Mouse (Mus musculus): ENCODE measurements around the gene Son. TPM values are rescaled to one million over a fixed set of nuclear protein-coding genes. Genes with fewer than 3 reads are reported as not detected.

The Son gene
- total RNA-seq, 2 experiments from 2014 or later = 224 to 256 TPM

DNA sequence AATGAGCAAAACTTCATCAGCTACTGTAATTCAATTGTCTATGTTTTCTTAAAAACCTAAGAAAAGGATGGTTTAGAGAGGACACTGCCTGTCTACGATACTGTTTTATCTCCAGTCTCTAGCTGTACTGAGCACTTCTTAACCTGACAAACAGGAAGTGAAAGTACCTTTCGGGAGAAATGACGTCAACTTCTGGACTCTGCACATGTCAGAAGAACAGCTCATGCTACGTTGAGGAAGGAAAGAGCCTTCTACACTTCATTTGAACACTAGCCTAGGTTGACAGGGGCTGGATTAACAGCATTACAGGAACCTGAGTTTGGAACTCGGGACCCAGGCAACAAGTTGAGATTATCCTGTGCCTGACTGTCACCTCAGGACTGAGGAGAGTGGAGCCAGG, 38.2 kb downstream of the Son start:
- DNase-seq (ENCODE audit: low spot score in 2 of 2) = no peak

DNA sequence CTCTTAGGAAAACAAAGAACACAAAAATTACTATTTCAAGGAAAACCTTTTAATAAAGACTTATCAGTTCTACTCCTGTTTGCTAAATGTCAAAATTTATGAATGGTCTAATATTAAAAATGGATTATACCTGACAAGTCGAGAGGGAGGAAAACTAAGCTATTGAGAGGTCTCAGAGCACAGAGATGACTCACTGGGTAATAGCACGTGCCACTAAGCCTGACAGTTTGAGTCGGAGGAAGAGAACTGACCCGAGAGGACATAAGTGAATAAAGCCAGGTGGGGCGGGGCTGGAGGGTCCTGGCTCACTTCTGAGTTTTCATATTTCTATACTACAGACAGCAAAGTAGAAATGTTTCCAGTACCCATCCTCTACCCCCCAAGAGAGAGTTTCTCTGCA, 39.1 kb downstream of the Son start:
- DNase-seq (ENCODE audit: low spot score in 2 of 2) = no peak

DNA sequence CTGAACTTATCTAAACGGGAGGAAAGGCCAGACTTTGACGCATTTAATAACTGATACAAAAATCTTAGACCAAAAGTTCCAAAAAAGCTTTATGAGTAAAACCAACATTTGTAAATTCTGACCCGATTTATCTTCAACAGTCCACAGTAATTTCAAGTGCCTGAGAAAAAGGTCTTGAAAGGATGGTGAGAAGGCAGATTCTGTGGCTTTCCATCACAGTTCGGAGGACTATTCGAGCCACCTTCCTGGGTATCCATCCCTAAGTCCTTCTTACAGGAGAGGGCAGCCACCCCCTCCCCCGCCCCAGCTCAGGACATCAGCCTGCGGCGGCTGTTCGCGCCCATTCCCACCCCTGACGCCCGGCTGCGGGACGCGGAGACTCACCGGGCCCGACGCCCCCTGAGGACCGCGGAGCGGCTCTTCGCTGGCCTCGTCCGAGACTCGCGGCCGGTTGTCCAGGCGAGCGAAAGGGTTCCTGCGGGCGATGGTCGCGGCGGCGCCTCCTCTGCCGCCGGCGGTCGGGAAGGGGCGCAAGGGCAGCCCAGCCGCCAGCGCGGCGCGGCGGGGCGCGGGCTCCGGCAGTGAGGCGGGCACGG, 40.8 kb downstream of the Son start:
- no peak for DNase-seq (ENCODE audit: low spot score in 2 of 2)

DNA sequence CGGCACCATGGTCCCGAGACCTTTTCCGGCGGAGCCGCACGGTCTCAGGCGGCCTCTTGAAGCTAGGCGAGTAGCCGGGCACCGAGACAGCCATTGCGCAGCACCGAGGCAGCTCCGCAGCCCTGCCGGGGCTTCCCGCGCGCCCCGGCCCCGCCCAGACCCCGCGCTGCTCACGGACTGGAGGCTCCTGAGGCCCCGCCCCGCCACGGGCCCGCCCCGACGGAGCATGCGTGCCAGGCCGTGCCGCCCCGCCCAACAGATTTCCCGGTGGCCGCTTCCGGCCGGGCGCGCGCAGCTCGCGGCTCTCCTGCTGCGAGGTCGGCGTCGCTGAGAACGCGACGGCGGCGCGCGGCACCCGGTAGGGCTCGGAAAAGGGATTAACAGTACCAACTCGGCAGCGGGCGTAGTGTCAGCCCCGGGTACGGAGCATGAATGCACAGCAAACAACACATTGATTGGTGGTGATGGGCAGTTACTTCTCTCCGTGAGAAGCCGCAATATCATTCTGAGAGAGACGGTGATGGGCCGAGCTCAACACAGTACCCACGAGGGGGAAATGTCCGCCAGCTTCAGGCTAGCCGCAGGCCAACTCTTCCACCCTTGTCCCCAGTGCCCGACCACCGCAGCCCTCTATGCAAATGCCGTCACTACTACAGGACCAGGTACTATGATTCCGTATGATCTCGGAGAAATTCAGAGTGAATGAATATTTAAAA, 41.5 kb downstream of the Son start, which contains the start of gene Donson:
Gene Donson, minus strand, starts transcription at position 152 of the 716 bp plus-strand sequence.
- DNase-seq (ENCODE audit: low spot score in 2 of 2) = peak; percentile 85 to 93

DNA sequence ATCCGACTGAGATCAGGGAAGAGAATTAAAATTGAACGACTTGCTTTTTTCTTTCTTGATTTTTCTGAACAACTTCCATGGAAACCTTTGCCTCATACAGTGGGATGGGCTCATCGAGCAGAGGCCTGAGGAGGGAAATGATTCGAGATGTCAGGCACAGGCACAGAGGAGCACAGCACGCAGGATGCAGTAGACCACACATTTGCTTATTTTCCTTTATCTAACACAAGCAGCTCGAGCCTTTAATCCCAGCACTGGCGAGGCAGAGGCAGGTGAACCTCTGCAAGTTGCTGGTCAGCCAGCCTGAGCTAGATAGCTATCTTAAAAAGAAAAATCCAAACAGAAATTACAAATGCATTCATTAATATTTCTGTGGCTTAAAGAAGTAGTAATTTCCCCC, 42.5 kb downstream of the Son start:
- DNase-seq (ENCODE audit: low spot score in 2 of 2) = no peak

DNA sequence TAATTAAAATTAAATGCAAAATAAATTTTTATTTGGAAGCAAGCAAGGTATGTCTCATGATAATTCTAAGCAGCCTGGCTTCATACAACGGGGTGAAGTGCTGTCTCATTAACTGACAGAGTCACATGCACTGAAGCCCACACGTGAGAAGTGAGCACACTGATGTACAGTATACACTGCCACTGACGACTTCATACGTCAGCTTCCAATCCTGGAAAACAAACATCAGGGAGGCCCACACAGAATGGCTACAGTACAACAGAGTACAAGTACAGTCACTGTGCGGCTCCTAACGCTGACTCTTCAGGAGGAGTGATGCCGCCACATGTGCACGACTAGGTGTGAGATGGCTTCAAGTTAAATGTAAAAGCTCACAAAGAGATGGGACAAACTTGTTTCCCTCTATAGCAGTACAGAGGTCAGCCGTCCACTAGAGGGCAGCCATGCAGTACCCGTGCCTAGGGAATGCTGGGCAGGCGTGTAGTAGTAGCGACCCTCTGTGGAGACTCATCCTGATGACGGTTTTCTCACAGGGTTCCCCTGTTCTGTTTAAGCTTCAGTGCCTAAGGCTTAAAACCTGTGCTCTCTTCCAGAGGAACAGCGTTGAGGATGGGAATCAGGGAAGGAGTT, 47.3 kb downstream of the Son start:
- peak; percentile 64 to 75 for DNase-seq (ENCODE audit: low spot score in 2 of 2)

DNA sequence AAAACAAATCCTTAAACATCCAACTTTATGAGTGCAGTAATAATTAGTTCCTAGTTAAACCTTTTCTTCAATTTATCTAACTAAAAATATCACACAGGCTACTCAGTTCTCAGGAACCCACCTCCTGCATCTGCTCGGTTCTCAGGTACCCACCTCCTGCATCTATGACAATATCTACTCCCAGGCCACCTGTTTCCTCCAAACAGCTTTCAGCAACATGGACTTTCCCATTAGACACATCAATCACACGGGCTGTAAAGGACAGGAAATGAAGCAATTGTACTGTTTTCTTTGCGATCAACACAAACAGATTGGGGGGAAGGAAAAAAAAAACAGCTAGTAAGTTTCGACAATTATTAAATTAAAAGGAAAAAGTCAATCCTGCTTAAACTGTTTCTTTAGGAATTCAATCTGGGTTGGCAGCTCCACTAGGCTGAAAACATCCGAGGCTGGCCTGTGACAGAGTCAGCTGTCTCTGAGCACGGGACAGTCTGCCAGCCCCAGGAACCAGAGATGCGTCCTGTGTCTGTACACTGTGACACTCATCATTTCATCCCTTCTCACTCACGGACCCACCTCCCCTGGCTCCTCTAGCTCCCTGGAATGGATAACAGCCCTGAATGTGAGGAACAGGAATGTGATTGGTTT, 47.9 kb downstream of the Son start:
- no peak for DNase-seq (ENCODE audit: low spot score in 2 of 2)

DNA sequence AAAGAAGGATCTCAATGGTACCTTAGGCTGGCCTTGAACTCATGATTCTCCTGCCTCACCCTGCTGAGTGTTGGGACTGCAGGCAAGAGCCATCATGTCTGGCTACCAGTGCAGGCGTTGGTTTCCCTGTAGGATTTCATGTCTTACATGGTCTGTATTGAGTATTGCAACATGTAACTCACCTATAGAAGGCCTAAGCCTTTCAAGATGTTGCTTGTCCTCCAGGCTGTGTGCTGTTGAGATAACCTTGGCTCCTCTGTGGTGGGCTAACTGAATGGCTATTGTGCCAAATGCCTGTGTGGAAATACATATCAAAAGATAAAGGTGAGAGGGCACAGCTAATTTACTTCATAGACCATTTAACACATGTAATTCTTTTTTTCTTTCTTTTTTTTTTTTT, 51.7 kb downstream of the Son start:
- DNase-seq (ENCODE audit: low spot score in 2 of 2) = no peak

DNA sequence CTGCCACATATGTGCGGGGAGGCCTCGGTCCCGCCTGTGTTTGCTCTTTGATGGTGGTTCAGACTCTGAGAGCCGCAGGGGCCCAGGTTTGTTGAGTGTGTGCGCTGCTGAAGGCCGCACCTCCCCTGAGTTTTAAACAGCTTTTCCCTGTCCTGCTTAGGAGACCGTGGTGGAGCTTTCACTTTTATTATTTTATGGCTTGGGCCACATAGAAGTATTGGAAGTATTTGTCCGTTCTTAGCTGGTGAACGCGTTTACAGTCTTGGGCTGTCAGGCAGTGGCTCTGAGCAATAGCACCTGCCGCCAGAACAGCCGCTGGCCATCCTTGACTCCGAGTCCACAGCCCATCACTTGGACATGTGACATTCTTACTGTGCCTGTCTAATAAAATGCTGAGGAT, 54.6 kb downstream of the Son start:
- DNase-seq (ENCODE audit: low spot score in 2 of 2) = no peak

DNA sequence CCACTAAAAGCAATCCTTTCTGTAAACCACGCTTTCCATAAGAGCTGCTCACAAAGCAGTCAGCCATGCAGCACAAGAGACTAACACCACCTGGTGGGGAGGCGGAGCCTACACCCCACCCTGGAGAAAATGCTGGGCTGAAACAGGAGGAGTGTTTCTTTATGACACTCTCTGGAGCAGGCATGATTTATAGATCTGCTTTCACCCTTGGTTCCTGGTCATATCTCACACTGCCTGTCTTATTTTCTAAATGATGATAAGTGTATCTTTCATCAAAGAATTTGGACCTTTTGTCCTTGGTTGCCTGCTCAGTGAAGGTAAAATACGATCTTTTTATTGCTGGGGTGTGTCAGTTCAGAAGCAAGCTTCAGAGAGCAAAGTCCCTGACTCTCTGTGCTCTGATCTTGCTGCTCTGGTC, 55.5 kb downstream of the Son start:
- no peak for DNase-seq (ENCODE audit: low spot score in 2 of 2)

DNA sequence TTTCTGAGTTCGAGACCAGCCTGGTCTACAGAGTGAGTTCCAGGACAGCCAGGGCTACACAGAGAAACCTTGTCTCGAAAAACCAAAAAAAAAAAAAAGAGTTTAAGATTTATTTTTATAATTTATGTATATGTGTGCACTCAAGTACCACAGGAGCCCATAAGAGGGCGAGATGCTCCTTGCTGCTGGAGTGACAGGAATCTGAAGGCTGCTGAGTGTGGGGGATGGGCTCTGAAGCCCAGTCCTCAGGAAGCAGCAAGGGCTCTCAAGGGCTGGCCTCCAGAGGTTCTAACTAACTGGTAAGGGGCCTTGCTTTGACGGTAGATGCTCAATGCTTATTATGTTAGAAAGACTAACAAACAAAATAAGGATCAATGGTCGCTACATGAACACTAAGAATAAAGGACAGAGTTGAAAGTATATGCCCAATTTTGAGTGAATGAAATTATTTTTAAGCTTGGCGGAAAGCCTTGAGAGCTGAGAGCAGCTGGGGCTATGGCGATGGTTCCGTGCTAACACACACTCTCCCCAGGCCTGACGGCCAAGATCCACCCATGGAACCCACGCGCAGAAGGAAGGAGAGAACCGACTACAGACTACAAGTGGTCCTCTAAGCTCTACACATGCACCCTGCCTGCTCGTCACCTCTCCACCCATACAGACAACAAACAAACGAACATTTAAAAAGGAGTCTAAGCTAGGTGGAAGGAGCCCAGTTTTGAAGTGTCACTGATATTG, 57.5 kb downstream of the Son start:
- DNase-seq (ENCODE audit: low spot score in 2 of 2) = no peak

DNA sequence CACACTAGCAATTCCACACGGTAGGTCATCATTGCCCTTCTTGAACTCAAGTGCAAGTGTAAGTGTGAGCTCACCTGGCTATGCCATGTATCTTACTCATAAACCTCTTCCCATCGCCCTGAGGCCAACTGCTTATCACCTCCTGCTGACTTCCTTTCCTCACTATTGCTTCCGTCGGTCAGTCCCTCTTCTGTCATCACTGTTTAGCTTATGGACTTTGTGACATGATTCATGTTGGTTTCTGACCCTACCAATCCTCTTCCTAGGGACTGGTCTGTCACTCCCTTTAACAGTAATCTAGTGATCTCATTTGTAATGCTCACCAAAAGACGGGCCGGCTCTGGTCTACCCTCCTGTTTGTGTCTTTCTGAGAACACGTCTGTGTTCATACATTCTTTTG, 62.9 kb downstream of the Son start:
- no peak for DNase-seq (ENCODE audit: low spot score in 2 of 2)

DNA sequence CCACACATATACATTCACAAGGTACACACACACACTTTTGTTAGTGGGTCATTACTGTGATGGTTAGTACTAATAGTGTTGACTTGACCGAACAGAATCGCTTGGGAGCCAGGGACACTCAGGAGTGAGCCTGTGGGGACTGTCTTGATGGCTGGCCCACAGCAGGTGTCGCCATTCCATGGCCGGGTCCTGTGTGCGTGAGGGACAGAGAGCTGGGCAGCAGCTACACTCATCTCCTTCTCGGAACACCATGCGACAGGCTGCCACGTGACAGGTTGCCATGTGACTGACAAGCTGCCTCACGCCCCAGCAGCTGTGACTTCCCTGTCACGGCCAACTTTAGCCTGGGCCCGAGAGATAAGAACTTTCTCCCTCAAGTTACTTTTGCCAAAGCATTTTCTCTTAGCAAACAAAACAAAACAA, 69.6 kb downstream of the Son start:
- DNase-seq (ENCODE audit: low spot score in 2 of 2) = no peak

DNA sequence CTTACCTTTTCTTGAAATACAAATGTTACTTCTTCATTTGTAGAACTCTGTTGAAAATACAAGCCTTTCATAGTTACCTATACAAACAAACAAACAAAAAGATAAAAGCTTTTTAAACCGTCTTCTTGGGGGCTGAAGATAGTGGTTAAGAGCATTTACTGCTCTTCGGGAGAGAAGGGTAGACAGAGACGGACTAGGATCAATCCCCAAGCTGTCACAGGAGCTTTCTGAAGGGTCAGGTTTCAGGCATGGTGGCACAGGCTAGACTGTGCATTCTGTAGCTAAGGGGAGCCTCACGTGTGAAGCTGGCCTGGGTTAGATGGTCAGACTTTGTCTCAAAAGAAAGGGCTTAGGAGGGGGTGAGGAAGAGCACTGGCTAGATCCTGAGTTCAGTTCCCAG, 70.1 kb downstream of the Son start:
- DNase-seq (ENCODE audit: low spot score in 2 of 2) = no peak

DNA sequence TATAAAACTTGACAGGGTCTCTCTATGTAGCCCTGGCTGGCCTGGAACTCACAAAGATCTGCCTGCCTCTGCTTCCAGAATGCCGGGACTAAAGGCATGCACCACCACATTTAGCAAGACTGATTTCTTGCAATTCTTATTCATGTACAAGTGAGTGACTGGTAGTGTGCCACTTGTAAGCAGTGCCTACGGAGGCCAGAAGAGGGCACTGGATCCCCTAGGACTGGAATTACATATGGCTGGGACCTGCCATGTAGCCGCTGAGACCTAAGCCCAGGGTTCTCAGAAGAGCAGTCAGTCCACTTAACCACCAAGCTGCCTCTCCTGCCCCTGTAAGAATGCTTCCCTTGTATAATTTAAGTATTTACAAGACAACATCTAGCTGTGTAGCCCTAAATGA, 76.9 kb downstream of the Son start:
- peak in 1 of 2 experiments; percentile 28 for DNase-seq (ENCODE audit: low spot score in 2 of 2)

DNA sequence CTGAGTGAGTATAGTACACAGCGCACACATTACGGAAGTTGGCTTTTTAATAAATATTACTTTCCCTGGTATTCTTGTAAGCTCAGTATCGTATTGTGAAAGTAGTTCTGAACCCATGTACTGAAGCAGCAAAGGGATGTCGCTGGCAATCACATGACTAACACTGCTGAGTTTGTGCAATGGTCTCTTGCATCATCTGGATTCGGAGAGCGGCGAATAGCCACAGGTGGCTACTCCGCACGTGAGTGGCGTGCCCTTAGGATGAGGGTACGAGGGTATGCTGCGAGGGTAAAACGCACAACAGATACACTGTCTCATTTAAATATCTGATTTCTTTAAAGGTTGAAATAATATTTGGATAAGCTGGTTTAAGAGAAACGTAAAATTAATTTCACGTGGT, 80.1 kb downstream of the Son start:
- DNase-seq (ENCODE audit: low spot score in 2 of 2) = no peak

DNA sequence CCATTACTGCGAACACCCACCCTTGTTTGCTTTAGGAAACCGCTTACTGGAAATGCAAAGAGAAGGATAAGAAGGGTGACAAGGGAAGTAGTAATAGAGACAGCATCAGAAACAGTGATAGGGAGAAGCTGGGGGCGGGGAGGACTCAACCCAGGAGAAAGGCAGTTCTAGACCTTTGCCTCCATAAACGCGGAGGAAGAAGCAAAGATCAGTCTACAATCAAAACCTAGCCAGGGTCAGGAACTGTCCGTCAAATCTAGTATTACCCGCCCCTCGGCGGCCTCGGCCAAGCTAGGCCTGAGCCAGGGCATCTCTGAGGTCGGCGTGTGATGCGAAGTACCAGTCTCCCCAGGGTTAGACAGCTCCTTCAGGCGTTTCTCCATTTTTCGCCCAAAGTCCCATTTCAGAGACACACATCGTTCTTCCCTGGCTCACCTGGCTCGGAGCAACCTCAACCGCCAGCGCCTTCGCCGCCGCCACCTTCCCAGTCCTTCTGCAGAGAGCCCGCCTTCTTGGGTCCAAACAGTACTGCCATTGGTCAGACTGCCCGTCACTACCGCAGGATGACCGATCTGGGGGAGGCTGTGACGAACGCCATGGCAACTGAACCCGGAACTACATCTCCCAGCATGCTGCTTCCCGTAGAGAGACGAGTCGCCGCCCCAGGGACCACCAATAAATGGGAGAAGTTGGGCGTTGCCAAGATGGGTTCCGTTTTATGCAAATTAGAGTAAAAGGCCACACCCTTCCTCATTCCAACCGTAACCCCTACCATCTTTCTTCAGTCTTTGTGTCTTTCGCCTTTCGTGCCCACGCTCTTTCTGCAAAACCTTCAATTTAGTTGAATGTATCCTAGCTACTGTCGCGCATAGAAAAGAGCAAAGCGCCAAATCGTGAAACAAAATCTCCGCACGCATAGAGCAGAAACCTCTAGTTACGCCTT, 81.1 kb downstream of the Son start, which contains the start of gene Cryzl1:
Gene Cryzl1, minus strand, starts transcription at position 853 of the 943 bp plus-strand sequence.
- DNase-seq (ENCODE audit: low spot score in 2 of 2) = peak; percentile 94 to 99

Data from layer of hippocampus, postnatal 14 days (tissue).